Mouse (Mus musculus) CH12.LX (cell line): ENCODE results near the gene Mical3.

Experiments used
- BHLHE40 ChIP-seq: IDR thresholded peaks from 2 replicates; pipeline ENCODE4 v1.6.1; 2011; ENCODE audit warnings: mild to moderate bottlenecking, low read depth, low read length, improper control_type of control experiment
- CHD1 ChIP-seq: IDR thresholded peaks from 2 replicates; pipeline ENCODE4 v1.6.1; 2012; ENCODE audit warnings: low read depth, low read length, improper control_type of control experiment, inconsistent platforms
- CTCF ChIP-seq, 2 experiments: IDR thresholded peaks in 1 of 2; conservative IDR thresholded peaks in 1 of 2; 2 replicates each; pipeline ENCODE4 v1.5.1; 2011 to 2012; ENCODE audit warnings: low read depth in 2 of 2, low read length in 2 of 2, improper control_type of control experiment in 1 of 2, inconsistent platforms in 1 of 2, mild to moderate bottlenecking in 1 of 2, moderate library complexity in 1 of 2
- ELF1 ChIP-seq: IDR thresholded peaks from 2 replicates; pipeline ENCODE4 v1.6.1; 2014; ENCODE audit warnings: low read depth, mild to moderate bottlenecking, inconsistent platforms, low read length, improper control_type of control experiment
- EP300 ChIP-seq: IDR thresholded peaks from 2 replicates; pipeline ENCODE4 v1.6.1; 2011; ENCODE audit warnings: low read length, improper control_type of control experiment
- JUND ChIP-seq: conservative IDR thresholded peaks from 2 replicates; pipeline ENCODE4 v1.6.1; 2011; ENCODE audit warnings: low read depth, low read length, improper control_type of control experiment
- MAX ChIP-seq: IDR thresholded peaks from 2 replicates; pipeline ENCODE4 v1.6.1; 2011; ENCODE audit warnings: low read length, improper control_type of control experiment
- MAZ ChIP-seq: IDR thresholded peaks from 2 replicates; pipeline ENCODE4 v1.6.1; 2012; ENCODE audit warnings: low read depth, mild to moderate bottlenecking, inconsistent platforms, low read length, improper control_type of control experiment, moderate library complexity
- MEF2A ChIP-seq: IDR thresholded peaks from 2 replicates; pipeline ENCODE4 v1.6.1; 2014; ENCODE audit warnings: low read depth, mild to moderate bottlenecking, inconsistent platforms, low read length, improper control_type of control experiment, borderline replicate concordance
- POLR2A ChIP-seq: IDR thresholded peaks from 2 replicates; pipeline ENCODE4 v1.6.1; 2011; ENCODE audit warnings: low read depth, mild to moderate bottlenecking, improper control_type of control experiment, low read length
- RCOR1 ChIP-seq: conservative IDR thresholded peaks from 2 replicates; pipeline ENCODE4 v1.6.1; 2012; ENCODE audit warnings: low read depth, mild to moderate bottlenecking, inconsistent platforms, low read length, improper control_type of control experiment
- USF1 ChIP-seq: IDR thresholded peaks from 2 replicates; pipeline ENCODE4 v1.6.1; 2014; ENCODE audit warnings: low read depth, mild to moderate bottlenecking, inconsistent platforms, low read length, improper control_type of control experiment
- ZMIZ1 ChIP-seq: IDR thresholded peaks from 2 replicates; pipeline ENCODE4 v1.6.1; 2012; ENCODE audit warnings: low read depth, mild to moderate bottlenecking, inconsistent platforms, low read length, improper control_type of control experiment

- no peak for TF ChIP-seq BHLHE40
- TF ChIP-seq CTCF (conservative IDR thresholded peaks at IDR 0.05 in 1 of 2, IDR thresholded peaks at IDR 0.05 in 1 of 2; ENCODE audit: low read depth in 2 of 2, low read length in 2 of 2): no peak
- no peak for TF ChIP-seq EP300
- TF ChIP-seq ZMIZ1: no peak
- no peak for TF ChIP-seq MAZ
- TF ChIP-seq RCOR1: no peak
- TF ChIP-seq USF1: no peak
- no peak for TF ChIP-seq MEF2A
- no peak for TF ChIP-seq CHD1
- TF ChIP-seq JUND: no peak
- no peak for TF ChIP-seq MAX
- no peak for TF ChIP-seq POLR2A
- no peak for TF ChIP-seq ELF1
Measured at GRCm38 (mm10) chr6:121179846-121180245, 49.0 kb upstream of the Mical3 start.
